Mouse (Mus musculus) limb, embryonic 11.5 days (tissue): ENCODE measurements at regions not wholly inside any gene's neighbourhood (a gene's known extent, or its start where the extent isn't known, plus 50 kb on each side); places are given as distances from the start of the nearest gene placed in this dataset.

Source experiments
- ATAC-seq: fragments of 200-750 bp; cut with Nextera tagmentation; 2 replicates; pipeline ENCODE4 v1.8.0; 2017; ENCODE audit warnings: low read depth; ENCODE audit not compliant: insufficient number of reproducible peaks, low FRiP score, low TSS enrichment
- DNase-seq: peaks from one replicate; pipeline ENCODE4 v3.0.0-alpha.2; 2015; ENCODE audit warnings: low spot score
- H3K27ac ChIP-seq: fragments of 300-500 bp; sonication (generic); replicated peaks from 2 replicates; pipeline ENCODE4 v1.5.1; 2014; ENCODE audit warnings: low read depth, mild to moderate bottlenecking, low read length
- H3K27me3 ChIP-seq: fragments of 300-500 bp; sonication (generic); 2 replicates; pipeline ENCODE4 v1.6.1; 2014; ENCODE audit warnings: mild to moderate bottlenecking, low read length, mixed read lengths; ENCODE audit not compliant: control insufficient read depth, insufficient read depth
- H3K36me3 ChIP-seq: fragments of 300-500 bp; sonication (generic); 2 replicates; pipeline ENCODE4 v1.6.1; 2014; ENCODE audit warnings: mild to moderate bottlenecking, low read length, moderate library complexity, mixed read lengths; ENCODE audit not compliant: control insufficient read depth, insufficient read depth
- H3K4me1 ChIP-seq: fragments of 300-500 bp; sonication (generic); 2 replicates; pipeline ENCODE4 v1.6.1; 2014; ENCODE audit warnings: low read length, mixed read lengths; ENCODE audit not compliant: control insufficient read depth, insufficient read depth
- H3K4me2 ChIP-seq: fragments of 300-500 bp; sonication (generic); 2 replicates; pipeline ENCODE4 v1.6.1; 2014; ENCODE audit warnings: low read depth, mild to moderate bottlenecking, moderate library complexity; ENCODE audit not compliant: severe bottlenecking
- H3K4me3 ChIP-seq: fragments of 300-500 bp; sonication (generic); 2 replicates; pipeline ENCODE4 v1.5.1; 2014; ENCODE audit warnings: low read depth, low read length
- H3K9ac ChIP-seq: fragments of 300-500 bp; sonication (generic); 2 replicates; pipeline ENCODE4 v1.6.1; 2014; ENCODE audit warnings: mild to moderate bottlenecking, low read length
- H3K9me3 ChIP-seq: fragments of 300-500 bp; sonication (generic); 2 replicates; pipeline ENCODE4 v1.6.1; 2016; ENCODE audit warnings: low read length; ENCODE audit not compliant: control insufficient read depth
- WGBS: fragments of 180-500 bp; shearing (Covaris S2); extraction: QIAGEN DNeasy Blood & Tissue Kit; methylation state at CpG from one replicate; pipeline ENCODE4 v1.1.7; 2014; 5-methylcytosine and 5-hydroxymethylcytosine counted together

DNA sequence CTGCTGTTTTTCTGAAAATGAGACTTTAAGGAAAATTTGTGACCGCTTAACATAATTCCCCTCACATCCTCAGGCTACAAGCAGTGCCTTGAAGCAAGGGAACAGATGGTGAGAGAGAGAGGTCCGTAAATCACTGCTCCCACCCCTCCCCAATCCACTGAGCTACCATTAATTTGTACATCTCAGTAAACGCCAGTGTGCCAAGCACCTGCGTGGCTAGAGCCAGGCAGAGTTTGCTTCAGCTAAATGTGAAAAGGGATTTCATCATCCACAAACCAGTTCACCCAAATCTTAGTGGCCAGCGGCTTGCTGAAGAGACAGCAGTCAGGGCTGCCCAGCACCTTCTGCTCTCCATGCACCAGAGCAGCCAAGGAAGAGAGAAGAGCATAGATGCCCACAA lies 413.5 kb downstream of the Prdm2 start:
- H3K9me3 ChIP-seq = no peaks in the 10 kb centered on the region
- H3K4me1 ChIP-seq = no peaks in the 10 kb centered on the region
- no peak for ATAC-seq
- H3K9ac ChIP-seq = no peak overlapping the region
- no peak overlapping the region for H3K4me2 ChIP-seq
- 23% methylated on average over 5 of the region's 5 CpGs for WGBS
- no peak overlapping the region for H3K4me3 ChIP-seq
- H3K36me3 ChIP-seq = no peaks in the 10 kb centered on the region
- H3K27me3 ChIP-seq = no peaks in the 10 kb centered on the region
- no peak overlapping the region for H3K27ac ChIP-seq
- DNase-seq = no peak

DNA sequence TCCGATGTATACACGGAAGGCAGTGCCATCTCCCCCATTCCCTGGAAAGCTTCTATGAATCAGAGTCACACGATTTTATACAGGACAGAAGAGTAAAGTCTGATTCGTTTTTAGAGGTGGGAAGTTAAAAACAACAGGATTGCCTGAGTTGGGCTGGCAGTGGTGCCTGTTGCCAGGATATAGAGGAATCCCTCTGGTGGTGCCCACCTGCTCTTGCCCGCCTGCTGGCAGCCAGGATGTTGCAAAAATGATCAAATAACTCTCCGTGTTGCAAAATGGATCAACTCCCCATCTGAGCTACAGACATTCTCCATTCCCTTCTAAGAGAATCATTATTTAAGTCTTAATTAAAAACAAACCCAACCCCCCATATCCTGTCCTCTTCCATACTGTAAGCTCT lies 414.0 kb downstream of the Prdm2 start:
- Histone ChIP-seq H3K27ac (no peak overlapping the region), H3K4me1 (no peaks in the 10 kb centered on the region), H3K9me3 (no peaks in the 10 kb centered on the region), H3K4me3 (no peak overlapping the region), H3K36me3 (no peaks in the 10 kb centered on the region), H3K27me3 (no peaks in the 10 kb centered on the region), H3K9ac (no peak overlapping the region), H3K4me2 (no peak overlapping the region)
- DNase-seq (no peak), ATAC-seq (no peak)
- 73% methylated on average over 6 of the region's 6 CpGs for WGBS

DNA sequence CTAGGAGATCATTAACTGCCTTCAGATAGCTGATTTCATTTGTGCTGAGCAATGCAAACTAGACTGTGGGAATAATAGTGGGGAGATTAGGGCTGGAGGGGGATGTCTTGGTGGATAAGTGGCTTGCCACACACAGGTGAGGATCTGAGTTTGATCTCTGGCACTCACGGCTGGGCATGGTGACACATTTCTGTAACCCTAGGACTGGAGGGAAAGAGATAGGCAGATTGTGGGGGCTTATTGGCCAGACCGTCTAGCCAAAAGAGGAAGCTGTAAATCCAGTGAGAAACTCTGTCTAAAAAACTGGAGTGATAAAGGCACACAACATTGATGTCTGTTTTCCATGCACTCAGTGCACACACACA lies 420.2 kb downstream of the Prdm2 start:
- Histone ChIP-seq H3K4me3 (no peak overlapping the region), H3K27ac (no peak overlapping the region), H3K9me3 (no peaks in the 10 kb centered on the region), H3K36me3 (no peaks in the 10 kb centered on the region), H3K4me1 (no peaks in the 10 kb centered on the region), H3K4me2 (no peak overlapping the region), H3K27me3 (no peaks in the 10 kb centered on the region), H3K9ac (no peak overlapping the region)
- ATAC-seq (no peak), DNase-seq (no peak)
- WGBS = 59% methylated on average over 2 of the region's 2 CpGs

DNA sequence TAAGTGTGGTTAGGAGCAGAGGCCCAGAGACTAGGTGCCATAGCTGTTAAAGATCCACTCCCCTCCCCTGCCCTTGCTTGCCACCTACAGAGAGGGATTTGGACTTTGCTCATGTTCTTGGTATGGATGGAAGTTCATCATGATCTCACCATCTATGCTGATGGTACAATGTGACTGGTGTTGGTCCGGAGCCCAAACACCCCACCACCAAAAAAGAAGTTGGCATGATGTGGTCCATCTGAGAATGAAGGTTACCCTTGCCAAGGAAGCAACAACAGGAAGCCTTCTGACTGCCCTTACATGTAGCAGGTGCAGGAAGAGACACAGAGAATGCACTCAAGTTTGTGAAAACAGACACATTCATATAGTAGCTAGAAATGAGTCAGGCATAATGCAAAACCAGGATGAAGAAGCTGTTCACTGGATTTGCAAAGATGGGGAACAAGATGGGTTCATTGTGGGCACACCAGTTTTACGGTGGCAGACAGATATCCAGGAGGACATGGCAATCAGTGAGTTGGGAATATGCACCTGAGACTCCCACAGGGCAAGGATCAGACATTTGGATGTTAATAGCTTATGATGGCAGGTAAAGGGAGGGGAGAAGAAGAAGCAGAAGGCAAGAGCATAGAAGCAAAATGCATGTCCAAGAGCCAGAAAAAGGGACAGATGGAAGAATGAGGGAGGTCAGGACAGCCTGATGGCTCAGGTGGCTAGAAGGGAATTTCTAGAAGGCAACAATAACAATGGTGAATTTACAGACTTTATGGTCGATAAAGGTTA lies 420.8 kb downstream of the Prdm2 start:
- H3K9me3 ChIP-seq = no peaks in the 10 kb centered on the region
- no peak overlapping the region for H3K4me3 ChIP-seq
- 81% methylated on average over 3 of the region's 3 CpGs for WGBS
- no peak for ATAC-seq
- H3K36me3 ChIP-seq = no peaks in the 10 kb centered on the region
- H3K27me3 ChIP-seq = no peaks in the 10 kb centered on the region
- no peak overlapping the region for H3K4me2 ChIP-seq
- no peak for DNase-seq
- no peak overlapping the region for H3K9ac ChIP-seq
- H3K27ac ChIP-seq = no peak overlapping the region
- H3K4me1 ChIP-seq = no peaks in the 10 kb centered on the region

DNA sequence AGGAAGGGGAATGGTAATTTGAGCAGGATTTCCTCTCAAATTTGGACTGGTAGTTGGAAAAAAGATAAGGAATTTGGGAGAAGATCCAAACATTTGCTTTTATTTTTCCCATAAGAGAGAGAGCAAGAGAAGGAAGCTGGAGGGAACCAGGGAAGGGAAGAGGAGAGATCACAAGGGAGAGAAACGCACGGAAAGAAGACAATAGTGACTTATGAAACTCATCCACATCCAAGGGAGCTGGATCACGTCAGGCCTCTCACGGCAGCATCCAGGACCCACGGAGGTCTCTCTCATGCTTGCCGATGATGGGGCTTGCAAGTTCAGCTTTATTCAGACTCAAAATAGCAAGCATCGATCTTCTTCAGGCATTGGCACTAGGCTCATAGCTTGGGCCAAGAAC lies 423.7 kb downstream of the Prdm2 start:
- H3K4me1 ChIP-seq = no peaks in the 10 kb centered on the region
- WGBS = 95% methylated on average over 7 of the region's 7 CpGs
- no peak overlapping the region for H3K4me3 ChIP-seq
- H3K4me2 ChIP-seq = no peak overlapping the region
- DNase-seq = no peak
- H3K27ac ChIP-seq = no peak overlapping the region
- H3K27me3 ChIP-seq = no peaks in the 10 kb centered on the region
- H3K9ac ChIP-seq = no peak overlapping the region
- H3K9me3 ChIP-seq = no peaks in the 10 kb centered on the region
- no peaks in the 10 kb centered on the region for H3K36me3 ChIP-seq
- ATAC-seq = no peak

DNA sequence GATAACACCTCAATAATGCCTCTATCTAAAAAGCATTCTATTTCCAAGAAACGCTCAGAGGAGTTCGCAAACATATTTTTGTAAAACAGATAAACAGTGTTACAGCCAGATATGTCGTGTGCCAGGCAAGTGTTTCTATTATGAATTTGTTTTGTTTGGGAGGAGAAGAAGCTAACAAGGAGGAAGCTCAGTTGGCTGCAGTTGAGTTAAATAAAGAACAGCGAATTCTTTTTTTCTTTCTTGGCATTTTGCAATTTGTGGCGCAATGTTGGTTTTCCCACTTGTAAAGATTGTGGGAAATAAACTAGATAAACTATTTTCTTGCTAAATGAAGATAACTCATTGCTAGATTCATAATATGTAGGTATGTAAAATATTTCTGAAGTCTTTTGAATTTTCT lies 427.4 kb downstream of the Prdm2 start:
- 98% methylated on average over 5 of the region's 5 CpGs for WGBS
- no peaks in the 10 kb centered on the region for H3K9me3 ChIP-seq
- no peaks in the 10 kb centered on the region for H3K36me3 ChIP-seq
- H3K9ac ChIP-seq = no peak overlapping the region
- DNase-seq = no peak
- no peak overlapping the region for H3K4me2 ChIP-seq
- no peak overlapping the region for H3K27ac ChIP-seq
- no peaks in the 10 kb centered on the region for H3K4me1 ChIP-seq
- H3K4me3 ChIP-seq = no peak overlapping the region
- no peak for ATAC-seq
- no peaks in the 10 kb centered on the region for H3K27me3 ChIP-seq

DNA sequence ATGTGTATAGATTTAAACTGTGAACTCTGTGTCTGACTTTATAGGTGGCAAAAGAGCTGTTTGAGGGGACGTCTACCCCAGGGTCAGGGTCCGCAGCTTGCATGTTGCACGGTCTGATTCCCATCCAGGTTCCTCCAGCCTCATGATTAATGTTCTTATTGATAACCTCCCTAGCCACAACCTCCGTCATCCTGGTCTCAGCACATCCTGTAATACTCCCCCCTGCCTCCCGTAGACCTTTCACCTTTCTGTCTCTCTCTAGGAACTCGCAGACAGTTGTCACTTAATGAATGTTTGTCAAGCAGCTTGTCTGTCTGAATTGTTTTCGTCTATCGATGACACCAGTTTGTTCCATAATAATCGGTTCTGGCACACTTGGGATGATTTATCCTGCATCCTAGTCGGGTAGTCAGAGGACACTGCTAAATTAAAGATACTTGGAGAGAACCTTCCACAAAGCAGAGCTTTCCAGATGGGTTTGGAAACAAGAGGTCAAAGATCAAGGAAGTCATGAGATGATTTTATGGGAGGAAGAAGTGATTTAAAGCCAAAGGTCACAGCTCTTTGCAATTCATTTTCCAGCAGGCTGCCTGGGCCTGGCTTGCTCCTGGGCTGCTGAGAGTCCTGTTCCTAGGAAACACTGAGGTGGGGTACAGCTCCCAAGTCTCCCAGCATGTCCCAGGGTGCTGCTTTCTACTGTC lies 435.9 kb downstream of the Prdm2 start:
- DNase-seq = no peak
- no peaks in the 10 kb centered on the region; the same call in 1 of the 2 replicates for H3K4me1 ChIP-seq
- no peak overlapping the region for H3K27ac ChIP-seq
- H3K4me3 ChIP-seq = no peak overlapping the region
- no peaks in the 10 kb centered on the region for H3K9me3 ChIP-seq
- no peaks in the 10 kb centered on the region for H3K27me3 ChIP-seq
- H3K9ac ChIP-seq = no peak overlapping the region
- H3K36me3 ChIP-seq = no peaks in the 10 kb centered on the region
- ATAC-seq = no peak
- H3K4me2 ChIP-seq = no peak overlapping the region
- WGBS = 6% methylated on average over 10 of the region's 10 CpGs

DNA sequence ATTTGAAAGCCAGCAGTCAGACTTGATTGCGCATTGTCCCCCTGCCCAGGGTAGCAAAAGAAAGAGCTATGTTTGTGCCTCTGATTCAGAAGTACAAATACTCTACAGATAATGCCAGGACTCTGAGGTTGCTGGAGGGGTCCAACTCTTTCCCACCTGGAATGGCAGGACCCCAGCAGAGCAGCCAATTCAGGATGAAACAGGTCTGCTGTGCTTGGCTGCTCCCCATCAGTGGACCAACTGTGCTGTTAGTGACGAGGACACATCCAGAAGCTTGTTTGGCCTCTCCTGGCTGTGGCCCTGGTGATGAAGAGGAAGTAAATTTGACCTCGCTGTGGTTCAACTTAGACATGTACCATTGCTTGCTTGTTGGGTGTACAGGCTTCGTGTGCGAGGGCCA lies 437.8 kb downstream of the Prdm2 start:
- no peak for ATAC-seq
- Histone ChIP-seq H3K27ac (no peak overlapping the region), H3K4me3 (no peak overlapping the region), H3K4me1 (peaks cover 12% of the 10 kb centered on the region), H3K4me2 (no peak overlapping the region), H3K9me3 (no peaks in the 10 kb centered on the region), H3K36me3 (no peaks in the 10 kb centered on the region), H3K9ac (no peak overlapping the region), H3K27me3 (no peaks in the 10 kb centered on the region)
- no peak for DNase-seq
- 89% methylated on average over 5 of the region's 5 CpGs for WGBS
